Mouse (Mus musculus) gastrocnemius, adult 18-20 months (tissue): ENCODE data around the gene Pafah1b2. TPM values are rescaled to one million over a fixed set of nuclear protein-coding genes. Genes with fewer than 3 reads are reported as not detected.

Source experiments
- DNase-seq: peaks from one replicate; pipeline ENCODE4 v3.0.0; 2021; ENCODE audit warnings: low spot score
- total RNA-seq, 2 experiments: library from RNA; stranded (reverse); gene quantifications; 2 replicates each; pipeline ENCODE4 v1.2.3; 2021

Pafah1b2 gene
- total RNA-seq, 2 experiments from 2014 or later, result 23.6 to 32.0 TPM

- DNase-seq, result no peak
Observed at GRCm38 (mm10) chr9:46027994-46028393, 15.5 kb upstream of the Pafah1b2 start.

- DNase-seq, result no peak
Observed at GRCm38 (mm10) chr9:46026058-46026849, 13.8 kb upstream of the Pafah1b2 start.

GRCm38 (mm10) chr9:46023591-46023990 is 11.1 kb upstream of the Pafah1b2 start:
- peak; percentile 68 for DNase-seq

- DNase-seq, result no peak
Observed at GRCm38 (mm10) chr9:46019975-46020374, 7.5 kb upstream of the Pafah1b2 start.

GRCm38 (mm10) chr9:46018316-46018715 is 5.8 kb upstream of the Pafah1b2 start:
- DNase-seq, result no peak

- no peak for DNase-seq
Observed at GRCm38 (mm10) chr9:46016417-46016816, 3.9 kb upstream of the Pafah1b2 start.

GRCm38 (mm10) chr9:46015831-46016230 is 3.3 kb upstream of the Pafah1b2 start:
- peak; percentile 42 for DNase-seq

GRCm38 (mm10) chr9:46015081-46015551 is 2.6 kb upstream of the Pafah1b2 start:
- DNase-seq, result peak; percentile 73

- DNase-seq, result peak; percentile 47
Observed at GRCm38 (mm10) chr9:46014251-46014681, 1.8 kb upstream of the Pafah1b2 start.

GRCm38 (mm10) chr9:46013616-46014015 is 1.1 kb upstream of the Pafah1b2 start:
- DNase-seq, result no peak

GRCm38 (mm10) chr9:46013009-46013586 is 608 bp upstream of the Pafah1b2 start:
- peak; percentile 42 for DNase-seq

GRCm38 (mm10) chr9:46011094-46011970 is 1.2 kb downstream of the Pafah1b2 start:
- no peak for DNase-seq

- DNase-seq, result no peak
Observed at GRCm38 (mm10) chr9:46009669-46009983, 2.9 kb downstream of the Pafah1b2 start.

- DNase-seq, result no peak
Observed at GRCm38 (mm10) chr9:46008931-46009668, 3.4 kb downstream of the Pafah1b2 start.

- no peak for DNase-seq
Observed at GRCm38 (mm10) chr9:46006224-46006623, 6.3 kb downstream of the Pafah1b2 start.

GRCm38 (mm10) chr9:46004529-46004928 is 8.0 kb downstream of the Pafah1b2 start:
- DNase-seq, result no peak

- peak; percentile 83 for DNase-seq
Observed at GRCm38 (mm10) chr9:46003729-46004128, 8.8 kb downstream of the Pafah1b2 start.

- no peak for DNase-seq
Observed at GRCm38 (mm10) chr9:45999009-45999408, 13.5 kb downstream of the Pafah1b2 start.

GRCm38 (mm10) chr9:45985229-45985567 is 27.3 kb downstream of the Pafah1b2 start:
- DNase-seq, result peak; percentile 73

GRCm38 (mm10) chr9:45984409-45985228 is 27.9 kb downstream of the Pafah1b2 start:
- peak; percentile 88 for DNase-seq
